Mouse (Mus musculus) layer of hippocampus, adult 11-12 months (tissue): ENCODE measurements around the gene Rorc.

Source experiments
- DNase-seq: peaks from one replicate; pipeline ENCODE4 v3.0.0; 2022; ENCODE audit warnings: low spot score

Gene Rorc

GRCm38 (mm10) chr3:94430980-94431379, 58.4 kb downstream of the Rorc start:
- no peak for DNase-seq

GRCm38 (mm10) chr3:94434305-94434704, 61.7 kb downstream of the Rorc start:
- DNase-seq: no peak

GRCm38 (mm10) chr3:94436420-94436819, 63.8 kb downstream of the Rorc start:
- no peak for DNase-seq

- peak; percentile 18 for DNase-seq
These were observed 68.6 kb downstream of the Rorc start for GRCm38 (mm10) chr3:94441182-94441581.

- peak; percentile 95 for DNase-seq
These were observed 70.5 kb downstream of the Rorc start, which contains the start of gene Mrpl9 for GRCm38 (mm10) chr3:94442951-94443596. TSS of gene Mrpl9 (plus strand) at chr3:94443318.

- no peak for DNase-seq
These were observed 71.0 kb downstream of the Rorc start, which contains the start of gene Oaz3 for GRCm38 (mm10) chr3:94443597-94443964. TSS of gene Oaz3 (minus strand) at chr3:94443915.
